Mouse (Mus musculus): ENCODE measurements around the gene Gm49387. TPM values are rescaled to one million over a fixed set of nuclear protein-coding genes. Genes with fewer than 3 reads are reported as not detected.

Gm49387 gene
- polyA plus RNA-seq, 2 experiments from 2014 or later = not detected

DNA sequence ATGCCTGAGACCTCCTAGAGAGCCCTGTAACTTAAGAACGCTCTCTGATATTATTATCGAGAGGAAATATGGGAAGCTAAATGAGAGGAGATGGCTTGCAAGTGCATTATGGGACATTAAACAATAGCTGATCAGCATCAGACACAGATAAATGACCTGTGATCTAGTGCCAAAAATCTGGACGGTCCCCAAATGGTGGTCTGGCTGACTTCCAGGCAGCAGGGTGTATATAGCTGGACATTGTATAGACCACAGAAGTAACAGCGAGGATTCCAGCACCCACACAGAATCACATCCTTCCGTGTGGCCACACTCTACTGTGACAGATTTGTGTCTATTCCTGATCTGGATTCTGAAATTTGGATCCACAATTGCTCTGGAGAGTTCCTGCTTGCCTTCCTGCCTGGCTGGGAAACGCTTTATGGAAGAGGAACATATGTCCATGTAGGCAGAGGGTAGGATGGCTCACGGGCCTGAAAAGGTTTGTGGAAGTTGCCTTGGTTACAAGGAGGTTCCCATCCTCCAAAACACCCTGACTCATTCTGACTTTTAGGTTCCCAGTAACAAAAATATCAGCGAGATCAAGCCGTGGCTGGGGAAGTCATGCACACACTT, 68.0 kb downstream of the Gm49387 start:
- ATAC-seq = no peak

- ATAC-seq = no peak
Observed at GRCm38 (mm10) chr14:31571419-31571818, 69.3 kb downstream of the Gm49387 start.

DNA sequence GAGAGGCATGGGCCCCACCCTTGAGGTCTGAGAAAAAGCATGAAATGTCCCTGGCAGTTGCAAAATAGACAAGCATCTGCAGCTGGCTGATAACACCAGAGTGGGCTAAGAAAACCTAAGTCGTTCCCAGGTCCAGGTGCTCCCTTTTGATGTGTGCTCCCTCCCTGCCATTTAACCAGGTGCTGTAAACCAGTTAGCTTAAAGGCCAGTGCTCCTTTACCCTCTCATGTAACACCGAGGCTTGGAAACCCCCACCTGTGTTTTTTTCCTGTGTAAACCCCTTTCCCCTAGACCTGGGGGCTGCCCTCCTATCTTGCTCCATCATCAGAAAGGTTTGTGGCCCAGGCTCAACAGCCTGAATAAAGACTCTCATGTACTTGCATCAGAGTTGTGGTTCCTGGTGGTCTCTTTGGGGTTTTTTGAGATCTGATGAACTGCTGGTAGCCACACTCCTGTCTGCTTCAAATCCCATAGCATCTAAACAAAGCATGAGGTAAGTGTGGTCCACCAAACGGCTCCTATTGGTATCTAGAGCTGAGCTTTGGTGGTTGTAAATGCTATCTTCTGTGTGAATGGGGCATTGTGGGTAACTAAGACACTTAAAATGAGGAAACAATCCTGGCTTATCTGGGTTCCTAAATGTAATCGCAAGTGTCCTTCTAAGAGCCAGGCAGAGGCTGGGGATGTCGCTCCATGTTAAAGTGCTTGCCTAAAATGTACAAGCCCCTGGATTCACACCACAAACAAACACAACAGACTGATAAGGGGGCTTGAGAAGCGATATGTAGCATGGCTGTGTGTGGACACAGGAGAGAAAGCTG, 70.3 kb downstream of the Gm49387 start:
- peak; percentile 50 for ATAC-seq

GRCm38 (mm10) chr14:31569151-31569631, 71.5 kb downstream of the Gm49387 start:
- peak; percentile 34 for ATAC-seq

DNA sequence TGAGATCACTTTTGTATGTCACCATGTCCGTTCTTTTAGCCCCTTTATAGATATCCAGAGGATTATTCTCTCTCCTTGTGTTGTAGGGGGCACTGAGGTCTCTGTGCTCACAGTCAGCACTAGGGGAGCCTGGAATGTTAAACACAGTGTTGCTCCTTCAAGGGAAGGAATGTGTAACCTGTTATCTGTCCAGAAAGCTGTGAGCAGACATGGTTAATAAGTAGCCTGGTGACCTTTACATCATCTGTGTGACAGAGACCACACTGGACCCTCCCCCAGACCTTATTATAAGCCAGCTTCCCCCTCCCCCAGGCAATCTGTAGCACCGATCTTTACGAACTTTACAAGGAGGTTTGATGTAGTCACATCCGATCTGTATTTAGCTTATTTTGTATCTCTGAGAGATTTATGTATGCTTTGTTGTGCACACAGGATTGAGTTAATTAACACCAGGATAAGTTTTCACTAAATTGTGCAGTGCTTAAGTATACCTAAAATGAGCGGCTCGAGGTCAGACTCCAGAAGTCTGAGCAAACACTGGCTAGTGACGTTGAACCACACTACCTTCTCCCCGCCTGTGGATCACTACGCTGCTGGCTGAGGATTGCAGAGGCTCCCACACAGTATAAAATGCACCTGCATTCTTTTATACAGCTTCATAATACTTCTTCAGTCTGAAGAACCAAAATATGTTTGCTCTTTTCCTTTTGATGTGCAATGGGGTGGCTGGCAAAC, 75.0 kb downstream of the Gm49387 start:
- no peak for ATAC-seq

- no peak for ATAC-seq
Observed at GRCm38 (mm10) chr14:31564452-31565179, 76.1 kb downstream of the Gm49387 start.

- no peak for ATAC-seq
Observed at GRCm38 (mm10) chr14:31560886-31561285, 79.8 kb downstream of the Gm49387 start.

DNA sequence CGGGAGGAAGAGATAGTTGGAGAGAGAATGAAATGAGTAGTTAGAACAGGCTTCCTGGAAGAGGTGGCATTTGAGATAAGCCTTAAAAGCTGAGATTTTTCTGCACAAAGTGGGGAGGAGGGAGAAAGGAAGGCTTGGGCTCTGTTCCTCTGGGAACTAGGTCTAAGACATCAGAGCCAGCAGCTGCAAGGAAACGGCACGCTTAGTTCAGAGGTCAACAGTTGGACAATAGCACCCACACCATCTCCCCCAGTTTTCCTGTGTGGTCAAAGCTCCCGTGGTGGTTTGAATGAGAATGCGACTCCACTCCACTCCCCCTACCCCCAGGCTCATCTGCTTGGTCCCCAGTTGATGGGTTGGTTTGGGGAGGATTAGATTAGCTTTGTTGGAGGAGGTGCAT, 81.5 kb downstream of the Gm49387 start:
- no peak for ATAC-seq

- no peak for ATAC-seq
Observed at GRCm38 (mm10) chr14:31557784-31558183, 82.9 kb downstream of the Gm49387 start.

DNA sequence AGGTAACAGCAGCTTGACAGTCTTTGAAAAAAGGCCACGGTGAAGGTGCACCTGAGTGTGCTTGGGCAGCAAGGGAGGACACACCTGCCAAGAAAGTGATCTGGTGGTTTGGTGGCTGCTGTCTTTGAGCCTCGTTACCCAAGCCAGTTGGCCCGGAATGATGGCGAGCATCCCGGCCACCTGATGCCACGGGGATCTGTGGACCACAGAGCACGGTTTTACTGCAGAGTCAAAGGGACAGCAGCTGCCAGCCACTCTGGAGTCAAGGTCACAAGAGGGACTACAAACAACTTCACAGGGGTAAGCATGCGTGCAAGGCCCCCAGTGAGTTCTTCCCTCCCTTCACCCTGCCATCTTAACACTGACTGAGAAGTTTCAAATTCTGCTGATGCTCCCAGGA, 83.4 kb downstream of the Gm49387 start:
- no peak for ATAC-seq

DNA sequence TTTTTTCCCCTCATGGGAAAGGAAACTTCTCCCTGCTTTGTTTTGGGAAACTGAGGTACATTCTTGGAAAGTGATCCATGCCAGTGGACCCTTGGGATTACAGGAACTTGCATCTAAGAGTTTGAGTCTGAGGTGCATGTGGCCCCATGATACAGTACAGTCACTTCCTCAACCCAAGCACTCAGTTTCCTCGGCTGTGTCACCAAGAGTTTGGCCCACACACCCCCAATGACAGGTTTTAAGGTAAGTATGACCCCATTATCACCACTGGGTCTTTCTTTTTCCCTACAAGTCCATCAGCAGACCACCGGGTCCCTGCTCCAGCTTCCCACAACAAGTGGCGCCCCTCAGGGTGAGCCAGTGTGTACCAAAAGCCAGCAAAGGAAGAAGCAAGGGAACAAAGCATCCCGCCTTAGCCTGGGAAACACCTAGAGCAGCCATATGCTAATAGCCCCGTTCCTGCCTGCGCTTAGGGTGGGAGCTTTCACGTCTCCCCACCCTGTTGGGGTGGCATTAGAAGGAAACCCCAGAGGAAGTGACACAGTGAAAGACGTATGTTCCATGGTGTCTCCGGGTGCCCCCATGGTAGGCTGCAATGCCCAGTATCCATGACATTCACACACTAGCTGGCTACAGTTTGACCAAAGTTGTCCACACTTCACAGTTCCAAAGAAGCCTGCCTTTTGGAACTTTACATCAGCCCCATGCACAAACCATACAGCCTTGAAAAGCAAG, 84.0 kb downstream of the Gm49387 start:
- peak; percentile 32 for ATAC-seq

GRCm38 (mm10) chr14:31555963-31556434, 84.7 kb downstream of the Gm49387 start:
- peak; percentile 67 for ATAC-seq

DNA sequence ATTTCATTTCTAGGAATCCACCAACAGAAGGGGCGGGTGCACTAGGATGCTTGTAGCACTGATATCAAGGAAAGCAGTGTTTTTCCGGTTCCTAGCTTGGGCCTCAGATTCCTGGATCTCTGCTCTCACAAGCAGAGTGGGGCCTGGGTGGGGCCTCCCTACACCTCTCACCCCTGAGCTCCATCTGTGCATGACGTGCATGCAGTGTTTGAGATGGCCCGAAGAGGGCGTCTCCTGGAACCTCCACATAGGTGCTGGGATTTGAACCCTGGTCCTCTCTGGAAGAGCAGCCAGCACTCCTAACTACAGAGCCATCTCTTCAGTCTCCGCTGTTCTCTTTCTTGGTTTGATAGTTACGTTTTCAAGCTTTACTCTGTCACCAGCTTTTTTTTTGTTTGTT, 85.7 kb downstream of the Gm49387 start:
- no peak for ATAC-seq

GRCm38 (mm10) chr14:31543885-31544442, 96.7 kb downstream of the Gm49387 start:
- no peak for ATAC-seq

- ATAC-seq = no peak
Observed at GRCm38 (mm10) chr14:31537298-31537697, 103.4 kb downstream of the Gm49387 start.

DNA sequence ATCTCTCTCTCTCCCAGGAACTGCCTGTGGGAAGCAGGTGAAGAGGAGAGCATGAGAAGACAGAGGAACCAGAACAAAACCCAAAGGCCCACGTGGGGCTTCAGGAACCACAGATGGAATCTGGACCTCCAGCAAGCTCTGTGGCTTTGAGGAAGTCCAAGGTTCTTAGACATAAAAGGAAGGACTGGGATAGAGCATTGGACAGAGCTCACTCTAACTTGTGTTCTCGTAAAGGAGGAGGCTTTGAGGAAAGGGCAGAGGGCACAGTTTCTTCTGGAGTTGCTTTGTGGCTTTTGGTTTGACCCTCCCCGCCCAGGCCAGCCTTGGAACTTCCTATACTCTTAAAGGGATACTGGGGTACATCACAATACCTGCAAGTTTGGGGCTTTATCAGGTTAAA, 108.0 kb downstream of the Gm49387 start:
- ATAC-seq = no peak

GRCm38 (mm10) chr14:31531506-31532148, 109.1 kb downstream of the Gm49387 start:
- ATAC-seq = peak; percentile 97

GRCm38 (mm10) chr14:31530847-31531246, 109.8 kb downstream of the Gm49387 start:
- ATAC-seq = no peak

DNA sequence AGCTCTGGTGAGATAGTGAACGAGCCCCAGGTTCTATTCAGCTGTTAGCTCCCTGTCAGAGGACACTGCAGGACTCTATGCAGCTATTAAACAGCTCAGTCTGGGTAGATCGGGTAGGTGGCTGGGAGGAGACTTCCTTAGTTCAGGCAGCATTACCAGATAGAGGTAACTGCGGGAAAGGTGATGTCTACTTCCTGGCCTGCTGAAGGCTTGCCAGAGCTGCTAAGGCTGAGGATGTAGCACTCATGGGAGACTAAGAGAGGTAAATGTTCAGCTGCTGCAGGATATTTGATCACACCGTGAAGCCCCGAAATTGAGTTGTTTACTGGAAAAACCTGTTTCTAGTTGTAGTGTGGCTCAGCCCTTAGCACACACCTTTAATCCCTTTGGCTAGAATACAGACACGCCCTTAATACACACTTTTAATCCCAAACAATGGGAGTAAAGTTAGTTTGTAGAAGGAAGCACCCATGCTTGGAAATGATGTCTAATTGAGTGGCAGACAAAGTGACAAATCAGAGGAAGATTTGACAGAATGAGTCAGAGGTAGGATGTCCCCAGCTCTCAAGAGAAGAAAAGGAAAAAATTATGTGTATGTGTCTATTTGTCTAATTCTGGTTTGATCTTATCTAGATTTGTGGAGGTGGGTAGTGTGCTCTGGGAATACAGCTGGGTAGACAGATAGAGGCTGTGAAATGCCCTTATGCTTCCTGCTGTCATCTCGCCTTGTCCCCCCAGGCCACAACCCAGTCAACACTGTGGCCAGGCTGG, 115.5 kb downstream of the Gm49387 start:
- ATAC-seq = peak; percentile 54

DNA sequence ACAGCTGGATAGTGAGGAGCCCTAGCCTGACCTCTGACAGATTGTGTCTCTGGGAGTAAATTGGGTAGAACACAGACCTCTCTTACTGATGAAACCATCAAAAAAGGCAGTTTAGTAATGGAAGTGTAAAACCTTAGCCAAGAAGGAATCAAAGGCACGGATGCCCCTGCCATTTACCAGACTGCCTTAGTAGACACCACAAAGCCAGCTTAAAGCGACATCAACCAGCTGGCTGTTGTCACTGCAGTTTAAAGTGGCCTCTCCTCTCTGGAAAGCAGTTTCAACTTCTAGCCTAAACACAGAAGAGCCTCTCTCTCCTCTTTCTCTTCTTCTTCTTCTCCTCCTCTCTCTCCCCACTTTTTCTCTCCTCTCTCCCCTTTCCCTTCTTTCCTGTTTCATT, 119.4 kb downstream of the Gm49387 start:
- no peak for ATAC-seq

Data from activated CD4-positive, CD25-positive, alpha-beta regulatory T cell, adult 4 months (primary cell).